Mouse (Mus musculus) gastrocnemius, adult 8-10 months (tissue): ENCODE data around the gene Mllt6. TPM values are rescaled to one million over a fixed set of nuclear protein-coding genes. Genes with fewer than 3 reads are reported as not detected.
"Not testable (repeated sequence)": the region's sequence is repeated elsewhere in the genome, so short reads cannot be mapped to it uniquely, and the experiment has no call there.

Experiments
- DNase-seq, 2 experiments: peaks; one replicate each; pipeline ENCODE4 v3.0.0; 2022; ENCODE audit warnings: low spot score in 2 of 2
- total RNA-seq, 4 experiments: library from RNA; stranded (reverse); gene quantifications; 2 replicates each; pipeline ENCODE4 v1.2.4; 2022

Mllt6 gene
- total RNA-seq, 4 experiments from 2014 or later, result 45.5 to 63.7 (median 51.7) TPM

DNA sequence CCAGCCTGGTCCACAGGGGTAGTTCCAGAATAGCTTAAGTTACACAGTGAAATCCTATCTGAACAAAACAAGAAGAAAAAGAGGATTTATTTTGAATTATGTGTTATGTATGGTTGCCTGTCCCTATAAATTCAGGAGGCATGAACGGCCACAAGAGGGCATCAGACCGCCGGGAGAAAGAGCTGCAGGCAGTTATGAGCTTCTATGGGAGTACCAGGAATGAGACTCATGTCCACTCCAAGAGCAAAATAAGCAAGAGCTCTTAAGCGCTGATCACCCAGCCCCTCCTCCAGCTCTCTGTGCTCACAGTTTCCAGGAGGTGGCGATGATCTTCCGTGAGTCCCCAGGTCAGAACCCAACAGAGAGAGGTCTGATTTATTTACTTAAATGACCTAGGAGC lies 18.4 kb upstream of the Mllt6 start:
- DNase-seq, result peak; percentile 55 to 67

DNA sequence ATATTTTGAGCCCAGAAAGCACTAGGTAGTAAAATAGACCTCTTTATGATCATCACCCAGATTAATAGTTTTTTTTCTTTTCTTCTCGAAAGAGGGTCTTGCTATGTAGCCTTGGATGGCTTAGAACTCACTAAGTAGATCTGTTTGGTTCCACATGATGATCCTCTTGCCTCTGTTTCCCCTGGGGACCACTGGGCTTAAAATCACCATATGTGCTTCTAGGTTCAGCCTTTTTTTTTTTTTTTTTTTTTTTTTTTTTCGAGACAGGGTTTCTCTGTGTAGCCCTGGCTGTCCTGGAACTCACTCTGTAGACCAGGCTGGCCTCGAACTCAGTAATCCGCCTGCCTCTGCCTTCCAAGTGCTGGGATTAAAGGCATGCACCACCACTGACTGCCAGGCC lies 14.7 kb upstream of the Mllt6 start:
- DNase-seq, result not testable (repeated sequence)

DNA sequence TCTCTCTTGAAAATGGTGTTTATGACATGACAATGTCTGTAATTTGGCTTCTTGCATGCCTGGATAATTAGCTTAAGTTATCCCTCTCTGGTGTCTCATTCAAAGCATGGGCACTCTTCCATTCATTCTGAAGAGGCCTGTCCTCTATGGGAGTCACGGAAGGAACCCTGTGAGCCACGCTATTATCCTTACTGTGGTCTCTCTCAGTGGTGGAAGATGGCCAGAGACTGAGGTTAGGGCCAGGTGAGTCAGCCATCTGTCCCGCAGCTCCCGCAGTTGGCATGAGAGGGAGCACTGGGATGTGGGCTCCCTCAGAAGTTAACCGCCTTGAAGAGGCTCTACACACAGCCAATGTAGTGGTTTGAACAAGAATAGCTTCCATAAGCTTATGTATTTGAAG lies 12.9 kb upstream of the Mllt6 start:
- no peak for DNase-seq

DNA sequence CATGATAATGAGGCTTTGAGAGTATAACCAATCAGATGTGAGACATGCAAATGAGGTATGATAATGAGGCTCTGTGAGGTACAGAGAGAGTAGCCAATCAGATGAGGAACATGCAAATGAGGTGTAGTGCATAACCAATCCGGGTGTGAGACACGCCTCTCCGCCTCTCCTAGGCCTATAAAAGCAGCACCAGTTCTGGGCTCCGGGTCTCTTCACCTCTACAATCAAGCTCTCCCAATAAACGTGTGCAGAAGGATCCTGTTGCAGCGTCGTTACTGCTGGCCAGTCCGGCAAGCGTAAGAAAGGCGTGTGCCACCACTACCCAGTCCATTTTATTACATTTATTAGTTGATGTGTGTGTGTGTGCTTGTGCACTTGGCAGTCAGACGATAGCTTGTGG lies 9.8 kb upstream of the Mllt6 start:
- DNase-seq, result not testable (repeated sequence)

DNA sequence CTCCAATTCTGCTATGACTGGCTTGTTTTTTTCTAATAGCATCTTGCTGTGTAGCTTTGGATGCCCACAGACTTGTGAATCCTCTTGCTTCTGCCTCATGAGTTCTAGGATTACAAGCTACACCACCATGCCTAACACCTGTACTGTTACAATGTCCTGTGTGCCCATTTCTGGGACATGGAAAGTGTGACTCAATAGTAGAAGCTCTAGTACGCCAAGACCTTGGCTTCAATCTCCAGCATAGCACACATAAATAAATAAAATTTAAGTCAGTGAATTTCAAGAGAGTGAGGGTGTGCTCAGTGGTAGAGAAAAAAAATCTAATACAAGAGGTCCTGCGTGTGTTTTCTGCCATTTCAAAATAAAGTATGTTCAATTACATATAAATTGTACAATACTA lies 9.0 kb upstream of the Mllt6 start:
- no peak for DNase-seq

DNA sequence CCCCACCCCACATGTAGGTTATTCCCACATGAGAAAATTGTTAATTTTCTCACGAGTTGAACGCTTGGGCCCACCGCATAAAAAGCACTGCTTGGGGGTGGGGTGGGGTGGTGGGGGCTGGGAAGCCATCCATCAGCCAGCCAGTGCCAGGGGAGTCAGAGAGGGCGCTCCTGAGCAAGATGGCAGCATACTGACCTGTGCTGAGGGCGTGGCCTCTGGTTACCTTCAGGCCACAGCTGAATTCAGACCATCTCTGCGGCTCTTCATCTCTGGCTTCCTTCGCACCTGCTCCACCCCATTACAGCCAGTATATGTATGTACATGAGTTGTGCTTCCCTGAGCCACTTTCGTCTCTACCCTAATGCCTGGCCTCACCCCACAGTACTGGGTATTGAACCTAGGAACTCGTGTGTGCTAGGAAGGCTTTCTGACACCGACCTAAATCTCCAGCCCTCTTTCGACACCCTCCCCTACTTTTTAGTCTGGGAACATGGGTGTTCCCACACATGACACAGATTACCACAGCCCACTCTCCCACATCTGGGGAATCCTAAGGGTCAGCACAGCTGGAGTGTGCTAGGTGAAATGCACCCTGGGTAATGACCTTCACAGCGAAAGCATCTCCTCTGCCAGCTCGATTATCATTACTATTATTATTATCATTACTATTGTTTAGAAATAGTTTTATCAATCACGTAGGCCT lies 6.8 kb upstream of the Mllt6 start:
- no peak for DNase-seq

DNA sequence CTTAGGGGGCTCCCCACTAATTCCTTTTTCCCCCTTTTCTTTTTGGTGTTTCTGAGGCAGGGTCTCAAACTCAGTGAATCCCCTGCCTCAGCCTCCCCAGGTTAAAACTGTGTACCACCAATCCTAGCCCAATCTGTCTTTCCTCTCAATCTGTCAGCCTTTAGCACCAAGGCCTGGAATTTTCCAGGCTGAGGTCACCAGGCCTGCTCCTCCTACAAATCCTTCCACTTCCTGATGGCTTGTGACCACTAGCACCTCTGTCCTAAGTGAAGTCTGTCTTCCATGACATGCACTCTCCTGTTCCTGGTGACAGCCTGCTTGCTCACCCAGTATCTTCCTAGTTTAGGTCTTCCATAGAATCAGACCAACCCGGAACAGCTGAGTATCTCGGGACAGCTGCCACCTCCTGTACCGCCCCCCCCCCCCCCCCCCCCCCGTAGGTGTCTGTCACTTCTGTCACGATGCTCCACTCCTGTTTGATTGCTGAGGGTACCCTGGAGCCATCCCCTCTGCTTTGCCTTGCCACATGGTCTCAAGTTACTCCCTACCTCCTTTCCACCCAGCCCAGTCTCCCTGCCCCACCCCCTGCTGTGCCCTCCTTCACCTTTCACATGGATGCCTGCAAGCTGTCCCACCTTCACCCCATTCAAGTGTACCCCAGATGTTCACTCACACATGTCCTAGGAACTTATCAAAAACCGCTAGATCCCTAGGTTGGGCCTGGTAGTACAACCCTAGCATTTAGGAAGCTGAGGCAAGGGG lies 5.8 kb upstream of the Mllt6 start:
- no peak for DNase-seq

DNA sequence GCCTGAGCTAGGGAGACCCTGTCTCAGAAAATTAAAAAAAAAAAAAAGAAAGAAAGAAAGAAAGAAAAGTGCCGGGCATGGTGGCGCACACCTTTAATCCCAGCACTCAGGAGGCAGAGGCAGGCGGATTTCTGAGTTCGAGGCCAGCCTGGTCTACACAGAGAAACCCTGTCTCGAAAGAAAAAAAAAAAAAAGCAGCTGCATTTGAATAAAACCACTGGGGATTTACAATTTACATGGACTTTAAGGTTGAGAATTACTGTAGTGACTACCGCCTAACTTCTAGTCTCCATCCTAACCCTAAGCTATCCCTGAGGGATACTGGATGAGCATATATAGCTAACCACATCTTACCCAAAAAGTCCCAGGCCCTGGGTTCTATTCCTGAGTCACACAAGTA lies 5.2 kb upstream of the Mllt6 start:
- not testable (repeated sequence) for DNase-seq

DNA sequence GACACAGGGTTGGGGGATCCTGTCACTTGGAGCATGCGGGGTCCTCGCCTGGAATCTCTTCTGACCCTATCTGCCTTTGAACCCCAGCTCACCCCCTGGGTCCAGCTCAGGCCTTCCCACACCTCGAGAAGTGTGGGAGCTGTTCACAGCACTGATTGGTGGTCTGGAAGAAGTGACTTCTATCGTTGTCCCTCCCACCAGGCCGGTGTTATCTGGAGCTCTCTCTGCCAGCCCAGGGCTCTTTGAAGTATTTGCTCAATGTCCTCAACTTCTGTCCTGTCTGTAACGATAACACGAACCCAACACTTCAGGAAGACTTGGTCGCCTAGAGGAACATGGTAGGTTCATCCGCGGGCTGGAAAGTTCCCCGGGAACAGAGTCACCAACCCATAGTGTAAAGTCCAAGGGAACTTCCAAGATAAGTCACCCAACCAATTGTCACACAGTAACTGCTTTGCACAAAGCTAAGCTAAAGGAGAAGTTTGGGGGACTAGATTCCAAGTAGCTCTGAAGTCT lies 4.4 kb upstream of the Mllt6 start:
- DNase-seq, result no peak

DNA sequence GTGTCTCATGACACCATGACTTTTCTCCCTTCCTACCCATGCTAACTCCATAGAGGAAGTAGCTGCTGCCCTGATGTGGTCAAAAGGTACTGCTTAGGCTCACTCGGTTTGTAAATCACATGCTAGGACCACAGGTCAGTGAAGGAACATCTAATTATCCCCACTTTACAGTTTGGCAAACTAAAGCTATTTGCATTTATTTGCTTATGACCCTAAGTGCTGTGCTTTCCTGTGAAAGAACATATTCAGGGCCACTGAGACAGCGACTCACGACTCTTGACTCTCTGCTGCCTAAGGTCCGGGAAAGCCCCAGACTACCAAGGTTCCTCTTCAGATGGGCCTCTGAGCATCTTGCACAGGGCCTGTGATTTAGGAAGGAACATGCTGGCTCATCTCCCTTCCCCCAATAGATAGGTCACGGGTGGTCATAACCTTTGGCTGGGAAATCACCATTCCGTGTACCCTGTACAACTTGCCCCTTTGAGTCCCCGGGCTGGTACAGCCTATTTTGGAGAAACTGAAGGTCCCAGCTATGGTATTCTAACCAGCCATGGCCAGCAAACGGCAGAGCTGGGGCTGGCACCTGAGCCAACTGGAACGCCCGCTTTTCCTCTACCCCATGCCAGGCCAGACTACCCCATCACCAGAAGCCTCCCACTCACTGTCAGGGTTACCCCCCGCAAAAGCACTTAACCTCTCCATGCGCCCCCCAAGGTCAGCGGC lies 3.8 kb upstream of the Mllt6 start:
- no peak for DNase-seq

DNA sequence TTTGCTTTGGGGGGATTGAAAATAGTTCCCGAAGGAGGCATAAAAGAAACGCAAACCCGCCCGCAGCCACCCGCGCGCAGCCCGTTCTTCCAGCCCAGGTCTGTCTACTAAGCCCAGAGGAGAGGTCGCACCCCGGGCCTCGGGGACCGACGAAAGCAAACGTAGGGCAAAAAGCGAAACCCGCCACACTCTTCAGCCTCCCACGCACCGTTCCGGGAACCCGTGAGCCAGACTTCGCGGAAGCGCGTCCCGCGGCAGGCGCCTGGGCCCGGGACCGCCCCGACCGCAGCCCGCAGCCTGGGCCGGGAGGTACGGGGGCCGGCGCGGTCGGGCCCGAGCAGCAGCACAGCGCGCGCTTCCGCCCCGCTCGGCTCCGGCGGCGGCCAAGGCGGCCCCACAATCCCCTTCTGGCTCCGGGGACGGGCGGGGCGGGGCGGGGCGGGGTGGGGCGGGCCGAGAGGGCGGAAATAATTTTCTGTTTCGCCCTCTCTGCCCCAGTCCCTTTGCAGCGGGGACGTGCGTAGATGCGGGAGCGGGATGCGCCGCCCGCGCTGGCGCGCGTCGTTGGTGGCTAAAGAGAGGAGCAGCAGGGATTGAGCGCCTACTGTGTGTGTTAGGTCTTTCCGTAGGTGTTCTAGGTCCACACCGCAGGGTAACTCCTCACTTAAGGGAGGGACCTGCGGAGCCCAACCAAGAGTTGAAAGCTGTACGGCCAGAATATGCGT lies 3.1 kb upstream of the Mllt6 start:
- DNase-seq, result peak; percentile 66 to 75

DNA sequence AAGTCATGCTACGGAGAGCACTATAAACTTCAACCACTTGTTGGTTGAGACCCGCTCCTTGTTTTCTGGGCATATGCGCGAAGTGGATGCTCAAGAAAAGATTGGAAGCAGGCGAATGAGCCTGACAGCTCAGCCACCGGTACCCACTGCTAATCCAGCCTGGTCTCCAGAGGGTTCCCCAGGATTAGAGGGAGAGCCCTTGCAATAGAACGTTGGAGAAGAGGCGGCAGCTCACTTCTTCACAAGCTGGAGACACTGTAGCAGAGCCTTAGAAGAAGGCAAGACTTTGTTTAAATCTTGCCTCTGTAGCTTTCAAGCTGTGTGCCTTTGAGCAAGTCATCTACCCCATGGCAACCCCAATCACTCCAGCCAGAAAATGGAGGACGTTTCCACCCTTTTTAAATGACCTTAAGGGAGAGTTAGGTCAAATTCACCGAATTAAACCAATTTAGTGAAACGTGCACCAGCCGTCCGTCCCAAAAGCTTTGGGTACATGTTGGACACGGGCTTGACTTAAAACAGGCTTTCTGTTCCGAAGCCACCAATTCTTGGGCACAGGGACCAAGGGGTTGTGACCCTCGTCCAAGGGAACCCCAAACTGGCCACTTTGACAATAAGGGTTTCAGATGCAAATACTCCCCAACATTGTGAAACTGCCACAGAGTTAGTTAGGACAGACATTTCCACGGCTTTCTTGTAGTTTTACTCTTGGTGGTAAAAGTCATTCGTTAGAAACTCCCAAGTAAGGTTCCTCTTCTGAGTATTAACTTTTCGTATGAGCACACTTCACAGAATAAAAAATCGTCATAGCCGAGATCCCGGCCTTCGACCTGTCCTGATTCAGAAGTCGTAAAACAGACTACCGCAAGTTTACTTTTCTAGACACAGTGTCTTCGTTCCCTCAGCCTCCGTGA lies 2.2 kb upstream of the Mllt6 start:
- no peak for DNase-seq

DNA sequence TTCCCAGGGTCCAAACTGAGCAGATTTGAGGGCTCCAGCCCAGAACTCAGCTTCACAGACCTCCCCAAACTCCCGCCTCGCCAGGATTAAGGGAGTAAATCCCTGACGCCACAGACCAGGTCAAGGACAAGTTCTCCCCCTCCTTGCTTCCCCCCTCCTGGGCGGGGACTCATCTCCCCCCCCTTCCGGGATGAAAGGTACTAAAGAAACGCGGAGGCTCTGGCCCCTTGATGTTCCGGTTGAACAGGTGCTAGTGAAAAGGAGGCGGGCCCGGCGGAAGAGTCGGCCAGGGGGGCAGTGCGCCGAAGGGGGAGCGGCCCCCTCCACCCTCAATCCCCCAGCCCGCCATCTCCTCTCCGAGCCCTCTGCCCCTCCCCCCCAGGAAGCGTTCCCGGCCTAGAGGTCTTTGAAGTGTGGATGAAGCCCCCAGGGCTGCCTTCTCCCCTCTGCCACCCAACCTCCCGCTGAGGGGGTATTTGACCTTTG lies 1.5 kb upstream of the Mllt6 start:
- DNase-seq, result peak; percentile 55 to 66

DNA sequence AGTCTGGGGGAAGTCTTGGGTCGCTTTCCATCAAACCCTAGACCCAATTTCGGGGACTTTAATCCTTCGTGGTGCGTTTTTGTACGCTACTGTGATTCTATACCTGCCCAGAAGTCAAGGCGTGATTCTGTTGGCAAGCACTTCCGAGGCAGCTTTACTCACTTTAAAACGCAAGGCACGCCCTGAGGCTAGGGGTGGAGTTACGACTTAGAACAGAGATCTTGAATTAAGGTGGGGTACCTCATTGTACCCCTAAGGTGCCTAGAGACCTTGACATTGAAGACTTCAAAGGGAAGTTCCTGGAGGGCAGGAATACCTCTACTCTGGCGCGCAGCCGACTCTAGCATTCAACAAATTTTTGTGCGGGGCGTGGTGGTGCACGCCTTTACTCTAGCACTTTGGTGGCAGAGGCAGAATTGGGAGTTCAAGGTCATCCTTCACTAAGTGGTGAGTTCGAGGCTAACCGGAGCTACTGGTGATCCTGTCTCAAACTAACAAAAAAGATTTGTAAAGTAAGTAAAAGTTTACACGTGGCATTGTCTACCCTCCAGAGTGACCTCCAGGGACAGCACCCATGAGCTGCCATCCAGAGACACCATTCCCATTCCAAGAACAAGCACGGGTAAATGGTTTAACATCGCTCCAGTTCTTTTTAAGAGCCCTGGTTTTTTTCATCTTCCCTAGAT lies 864 bp upstream of the Mllt6 start:
- DNase-seq, result no peak

DNA sequence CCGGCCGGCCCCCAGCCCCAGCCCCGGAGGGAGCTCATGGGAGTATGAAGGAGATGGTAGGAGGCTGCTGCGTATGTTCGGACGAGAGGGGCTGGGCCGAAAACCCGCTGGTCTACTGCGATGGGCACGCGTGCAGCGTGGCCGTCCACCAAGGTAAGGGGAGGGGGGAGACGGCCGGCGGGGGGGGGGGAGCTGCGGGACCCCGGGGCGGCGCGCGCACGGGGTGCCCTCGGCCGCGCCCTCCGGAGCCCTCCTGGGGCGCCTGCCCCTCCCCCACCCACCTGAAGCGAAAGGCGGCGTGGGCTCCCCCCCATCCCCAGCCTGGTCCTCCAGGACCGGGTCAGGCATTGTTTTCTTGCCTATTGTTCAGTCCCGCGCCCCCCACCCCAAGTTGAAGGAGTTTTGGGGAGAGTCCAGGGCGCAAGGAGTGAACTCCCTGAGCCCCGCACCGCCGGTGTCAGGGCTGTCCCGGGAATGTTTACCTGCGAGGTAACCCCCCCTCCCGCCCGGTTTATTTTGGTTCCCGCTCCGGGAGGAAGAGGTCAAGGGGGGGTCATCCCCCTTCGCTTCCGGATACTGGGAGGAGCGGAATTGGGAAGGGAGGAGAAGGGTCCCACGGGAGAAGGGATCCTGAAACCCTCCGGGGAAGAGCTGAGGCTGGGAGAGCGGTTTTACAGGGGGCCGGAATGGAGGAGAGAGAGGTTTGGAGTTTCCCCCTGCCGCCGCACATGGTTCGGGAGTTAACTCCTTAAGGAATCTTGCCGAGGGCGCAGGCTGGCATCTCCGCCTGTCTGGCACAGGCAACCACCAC lies 519 bp downstream of the Mllt6 start:
- peak in 1 of 2 experiments; percentile 49 for DNase-seq

DNA sequence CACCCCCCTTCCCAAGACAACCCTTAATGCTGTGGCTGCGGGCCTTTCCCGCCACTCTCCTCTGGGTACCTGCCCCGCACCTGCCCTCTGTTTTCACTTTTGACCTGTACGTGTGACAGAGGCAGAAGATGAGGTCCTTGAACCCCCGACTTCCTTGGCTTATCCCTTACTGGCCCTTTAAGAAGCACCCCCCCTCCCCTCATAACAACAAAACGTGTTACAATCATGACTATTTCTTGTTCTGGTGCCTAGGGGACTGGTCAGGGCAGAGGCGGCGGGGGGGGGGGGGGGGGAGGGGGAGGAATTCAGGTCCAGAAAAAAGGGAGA lies 1.1 kb downstream of the Mllt6 start:
- DNase-seq, result no peak

DNA sequence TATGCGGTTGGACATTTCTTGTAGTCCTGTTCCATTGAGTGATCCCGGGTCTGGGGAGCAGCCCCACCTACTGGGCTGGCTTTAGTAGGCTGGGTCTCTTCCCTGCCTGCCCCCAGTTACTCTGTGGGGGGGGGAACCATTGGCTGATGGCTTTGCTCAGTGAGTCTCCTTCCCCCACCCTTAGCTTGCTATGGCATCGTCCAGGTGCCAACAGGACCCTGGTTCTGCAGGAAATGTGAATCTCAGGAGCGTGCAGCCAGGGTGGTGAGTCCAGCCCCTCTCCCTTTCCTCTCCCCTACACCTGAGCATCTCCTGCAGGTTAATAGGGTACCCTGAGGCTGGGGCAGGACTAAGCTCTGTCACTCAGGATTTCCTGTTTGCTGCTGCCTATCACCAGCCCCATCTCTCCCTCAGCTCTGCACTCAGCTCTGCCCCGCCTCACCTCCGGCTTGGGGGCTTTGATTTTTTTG lies 1.6 kb downstream of the Mllt6 start:
- no peak for DNase-seq

DNA sequence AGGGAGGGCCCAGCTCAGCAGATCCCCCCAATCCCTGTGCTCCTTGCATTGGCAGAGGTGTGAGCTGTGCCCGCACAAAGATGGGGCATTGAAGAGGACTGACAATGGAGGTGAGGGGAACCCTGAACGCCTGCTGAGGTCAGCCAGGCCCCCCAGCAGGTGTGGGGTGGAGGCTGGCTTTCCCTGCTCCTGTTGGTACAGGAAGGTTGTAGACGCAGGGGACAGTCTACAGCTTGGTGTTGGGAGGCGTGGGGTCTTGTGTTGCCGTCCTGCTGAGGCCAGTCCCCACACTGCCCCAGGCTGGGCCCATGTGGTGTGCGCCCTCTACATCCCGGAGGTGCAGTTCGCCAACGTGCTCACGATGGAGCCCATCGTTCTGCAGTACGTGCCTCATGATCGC lies 2.2 kb downstream of the Mllt6 start:
- DNase-seq, result no peak

DNA sequence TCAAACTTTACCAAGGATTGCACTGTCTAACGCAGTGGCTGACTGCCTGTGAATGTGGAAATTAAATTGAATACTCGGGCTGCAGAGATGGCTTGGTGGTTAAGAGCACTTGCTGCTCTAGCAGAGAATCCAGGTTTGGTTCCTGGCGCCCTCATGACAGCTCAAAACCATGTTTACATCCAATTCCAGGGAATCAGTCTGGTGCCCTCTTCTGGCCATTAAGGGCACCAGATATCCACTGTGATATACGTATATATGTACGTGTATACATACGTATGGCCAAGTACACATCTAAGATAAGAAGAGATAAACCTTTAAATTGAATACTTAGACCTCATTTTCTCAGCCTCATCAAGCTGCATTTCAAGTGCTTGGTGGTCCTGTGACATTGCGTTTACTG lies 3.0 kb downstream of the Mllt6 start:
- DNase-seq, result no peak
